Mouse (Mus musculus) liver, embryonic 14.5 days (tissue): ENCODE results near the gene Gm13539. TPM values are rescaled to one million over a fixed set of nuclear protein-coding genes. Genes with fewer than 3 reads are reported as not detected.

ENCODE experiments used
- ATAC-seq: fragments of 200-750 bp; cut with Nextera tagmentation; 2 replicates; pipeline ENCODE4 v1.8.0; 2017; ENCODE audit warnings: moderate number of reproducible peaks, mild to moderate bottlenecking, moderate library complexity; ENCODE audit not compliant: insufficient read depth
- DNase-seq, 3 experiments: peaks; one replicate each; pipeline ENCODE4 v3.0.0-alpha.2; 2012 to 2013; ENCODE audit warnings: low read depth in 3 of 3, low spot score in 3 of 3
- H3K27ac ChIP-seq: fragments of 300-500 bp; sonication (generic); 2 replicates; pipeline ENCODE4 v1.5.1; 2014; ENCODE audit warnings: moderate library complexity, mild to moderate bottlenecking, control low read depth, inconsistent platforms
- H3K27me3 ChIP-seq: fragments of 300-500 bp; sonication (generic); 2 replicates; pipeline ENCODE4 v1.6.1; 2014; ENCODE audit warnings: mild to moderate bottlenecking, low read length, moderate library complexity; ENCODE audit not compliant: control insufficient read depth, insufficient read depth
- H3K36me3 ChIP-seq: fragments of 300-500 bp; sonication (generic); replicated peaks from 2 replicates; pipeline ENCODE4 v1.6.1; 2014; ENCODE audit warnings: low read depth; ENCODE audit not compliant: control insufficient read depth, insufficient read depth
- H3K4me1 ChIP-seq, 2 experiments: fragments of 200-500 bp in 1 of 2; fragments of 300-500 bp in 1 of 2; sonication (generic) in 1 of 2; replicated peaks; 2 replicates each; pipeline ENCODE4 v1.6.1; 2012 to 2014; ENCODE audit warnings: antibody characterized with exemption in 1 of 2, inconsistent platforms in 1 of 2, low read length in 1 of 2; ENCODE audit not compliant: control insufficient read depth in 2 of 2, insufficient read depth in 2 of 2
- H3K4me2 ChIP-seq: fragments of 300-500 bp; sonication (generic); 2 replicates; pipeline ENCODE4 v1.6.1; 2014; ENCODE audit warnings: low read depth, mild to moderate bottlenecking, control low read depth, moderate library complexity
- H3K4me3 ChIP-seq, 2 experiments: fragments of 200-500 bp in 1 of 2; fragments of 300-500 bp in 1 of 2; sonication (generic) in 1 of 2; 2 replicates each; pipeline ENCODE4 v1.5.1; 2012 to 2014; ENCODE audit warnings: low read depth in 2 of 2, low read length in 2 of 2, mild to moderate bottlenecking in 2 of 2, control low read depth in 1 of 2, inconsistent platforms in 1 of 2, moderate library complexity in 1 of 2; ENCODE audit not compliant: insufficient read depth in 1 of 2
- H3K9ac ChIP-seq: fragments of 300-500 bp; sonication (generic); replicated peaks from 2 replicates; pipeline ENCODE4 v1.6.1; 2014; ENCODE audit warnings: mild to moderate bottlenecking, control low read depth, moderate library complexity
- H3K9me3 ChIP-seq: fragments of 300-500 bp; sonication (generic); 2 replicates; pipeline ENCODE4 v1.6.1; 2016; ENCODE audit warnings: low read length, mixed read lengths; ENCODE audit not compliant: control insufficient read depth
- CTCF ChIP-seq: IDR thresholded peaks from 2 replicates; pipeline ENCODE4 v1.5.1; 2016; ENCODE audit warnings: antibody characterized with exemption, low read depth, control low read depth
- EP300 ChIP-seq: IDR thresholded peaks from 2 replicates; pipeline ENCODE4 v1.6.1; 2016; ENCODE audit warnings: antibody characterized with exemption, low read depth
- WGBS: fragments of 180-500 bp; shearing (Covaris S2); extraction: QIAGEN DNeasy Blood & Tissue Kit; methylation state at CpG from one replicate; pipeline ENCODE4 v1.1.7; 2014; ENCODE audit not compliant: insufficient replicate concordance; 5-methylcytosine and 5-hydroxymethylcytosine counted together
- polyA plus RNA-seq, 2 experiments: library from polyadenylated mRNA; depleted of rRNA in 1 of 2; stranded (reverse) in 1 of 2; unstranded in 1 of 2; fragments of >200 nt; fragmentation: Nextera tagmentation in 1 of 2; extraction: Ambion mirVana in 1 of 2; gene quantifications; 2 replicates each; pipeline versions ENCODE4 v1.2.1 to v1.2.3; 2012 to 2014

The Gm13539 gene
- polyA plus RNA-seq, 2 experiments: not detected

DNA sequence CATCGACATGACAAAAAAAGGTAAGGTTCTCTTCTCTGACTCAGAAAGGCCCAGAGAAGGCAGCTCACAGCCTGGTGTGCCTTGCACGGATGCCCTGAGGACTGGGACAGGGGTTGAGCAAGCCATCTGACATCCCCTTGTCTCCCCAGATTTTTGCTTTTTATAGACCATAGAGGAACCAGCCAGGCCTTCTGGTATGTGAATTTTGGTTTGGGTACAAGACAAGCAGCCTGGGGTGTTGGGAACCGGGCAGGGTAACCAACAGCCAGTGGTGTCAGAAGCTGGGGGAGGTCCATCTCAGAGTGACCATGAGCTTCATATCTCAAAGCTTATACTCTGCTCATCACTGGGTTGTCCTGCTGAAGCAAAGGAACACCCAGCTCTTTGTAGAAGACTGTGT lies 42.7 kb downstream of the Gm13539 start:
- no peaks in the 10 kb centered on the region for H3K4me1 ChIP-seq
- DNase-seq (no peak), ATAC-seq (no peak)
- no peak overlapping the region for H3K4me2 ChIP-seq
- 52% methylated on average over 3 of the region's 3 CpGs for WGBS
- H3K9me3 ChIP-seq: no peaks in the 10 kb centered on the region
- H3K27ac ChIP-seq: no peak overlapping the region
- TF ChIP-seq CTCF (no peak), EP300 (no peak)
- H3K4me3 ChIP-seq: no peak overlapping the region
- no peaks in the 10 kb centered on the region for H3K27me3 ChIP-seq
- no peaks in the 10 kb centered on the region for H3K36me3 ChIP-seq
- H3K9ac ChIP-seq: no peak overlapping the region

DNA sequence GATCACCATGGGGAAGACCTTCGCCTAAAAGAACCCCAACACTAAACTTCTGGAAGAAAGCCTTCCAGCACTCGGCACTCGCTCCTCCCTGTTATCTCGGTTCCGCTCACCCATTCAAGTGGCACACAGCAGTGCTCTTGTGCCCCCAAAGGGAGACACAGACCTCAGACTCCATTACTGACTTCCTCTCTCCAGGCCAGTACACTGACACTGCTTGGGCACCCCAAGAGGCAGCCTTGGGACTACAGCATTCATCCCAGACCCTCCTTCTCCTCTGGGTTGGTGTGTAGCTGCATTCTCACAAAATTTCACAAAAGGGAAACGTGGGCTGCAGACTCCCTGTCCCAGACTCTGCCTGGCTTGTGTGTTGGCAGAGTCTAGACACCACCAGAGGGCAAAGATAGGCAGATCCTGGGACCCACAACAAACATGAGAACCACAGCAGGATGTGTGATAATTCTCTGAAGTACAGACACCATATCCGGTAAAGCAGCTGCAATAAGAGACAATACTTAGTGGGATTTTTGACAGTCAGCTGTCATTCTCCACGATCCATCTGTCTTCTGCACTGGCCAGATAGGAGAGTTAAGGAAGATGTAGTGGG lies 46.4 kb downstream of the Gm13539 start:
- DNase-seq: no peak
- 42% methylated on average over 8 of the region's 8 CpGs for WGBS

DNA sequence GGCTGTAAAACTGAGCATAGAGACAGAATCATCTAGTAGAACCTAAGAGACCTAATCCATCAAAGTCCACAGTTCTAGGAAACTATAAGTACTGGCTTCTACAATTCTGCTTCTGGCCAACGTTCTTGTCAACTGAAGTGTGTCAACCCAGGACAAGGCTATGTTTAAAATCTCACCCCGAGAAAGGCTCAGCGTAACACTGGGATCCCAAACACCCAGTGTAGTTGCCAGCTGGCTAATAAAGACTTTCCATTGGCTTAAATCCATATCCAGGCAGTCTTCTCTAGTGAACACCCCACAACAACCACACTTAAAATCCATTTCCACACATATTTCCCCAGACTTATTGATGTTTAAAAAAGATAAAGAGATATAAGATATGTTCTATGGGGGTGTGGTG lies 48.7 kb downstream of the Gm13539 start:
- 76% methylated on average over 3 of the region's 3 CpGs for WGBS
- Histone ChIP-seq H3K27ac (no peak overlapping the region), H3K4me2 (no peak overlapping the region), H3K9ac (no peak overlapping the region), H3K9me3 (no peaks in the 10 kb centered on the region), H3K27me3 (no peaks in the 10 kb centered on the region), H3K36me3 (no peaks in the 10 kb centered on the region), H3K4me1 (no peaks in the 10 kb centered on the region), H3K4me3 (no peak overlapping the region)
- no peak for ATAC-seq
- no peak for DNase-seq
- TF ChIP-seq EP300 (no peak), CTCF (no peak)

More for the DNA sequence above, 46.4 kb downstream of the Gm13539 start:
- no peak for ATAC-seq
- H3K9ac ChIP-seq: no peak overlapping the region
- H3K9me3 ChIP-seq: no peaks in the 10 kb centered on the region
- H3K27ac ChIP-seq: no peak overlapping the region
- no peaks in the 10 kb centered on the region for H3K4me1 ChIP-seq
- TF ChIP-seq CTCF (no peak), EP300 (no peak)
- H3K36me3 ChIP-seq: no peaks in the 10 kb centered on the region
- no peaks in the 10 kb centered on the region for H3K27me3 ChIP-seq
- no peak overlapping the region for H3K4me2 ChIP-seq
- H3K4me3 ChIP-seq: no peak overlapping the region

DNA sequence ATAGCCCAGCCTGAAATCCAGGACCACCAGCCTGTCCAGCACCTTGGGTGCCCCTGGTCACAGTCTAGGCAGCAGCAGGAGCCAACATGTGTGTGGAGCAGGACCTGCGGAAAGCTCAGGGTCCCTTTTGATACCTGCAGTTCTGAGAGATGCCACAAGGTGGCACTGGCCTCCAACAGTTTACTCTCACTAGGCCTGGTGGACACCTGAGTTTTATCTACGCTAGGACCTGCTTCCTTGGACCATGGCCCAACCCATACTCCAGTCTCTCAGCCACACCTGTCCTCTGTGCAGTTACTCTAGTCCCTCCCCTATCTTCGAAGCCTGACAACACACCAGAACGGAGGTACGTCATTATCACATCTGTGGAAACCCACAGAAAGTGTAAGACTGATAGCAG lies 54.2 kb downstream of the Gm13539 start:
- Histone ChIP-seq H3K36me3 (no peaks in the 10 kb centered on the region), H3K9me3 (no peaks in the 10 kb centered on the region), H3K9ac (no peak overlapping the region), H3K4me1 (no peaks in the 10 kb centered on the region), H3K27me3 (no peaks in the 10 kb centered on the region), H3K4me3 (no peak overlapping the region), H3K4me2 (no peak overlapping the region), H3K27ac (no peak overlapping the region)
- DNase-seq: peak; percentile 13 to 32 (median 14)
- ATAC-seq: no peak
- WGBS: 31% methylated on average over 5 of the region's 5 CpGs
- no peak for TF ChIP-seq EP300
- peak; percentile 94 for TF ChIP-seq CTCF

Other genes with a start within 250 kb of the Gm13539 start
- 5.2 and 5.9 TPM in 2 replicates for gene Traf2, start 235.3 kb upstream of the Gm13539 start, polyA plus RNA-seq (2012; rRNA removed)
- gene Traf2, start 235.3 kb upstream of the Gm13539 start, polyA plus RNA-seq (2014; fragmentation: Nextera tagmentation; extraction: Ambion mirVana): 12.3 and 14.4 TPM in 2 replicates
- 86.5 and 104 TPM in 2 replicates for gene Edf1, start 224.4 kb upstream of the Gm13539 start, polyA plus RNA-seq (2012; rRNA removed)
- gene Edf1, start 224.4 kb upstream of the Gm13539 start, polyA plus RNA-seq (2014; fragmentation: Nextera tagmentation; extraction: Ambion mirVana): 192 and 203 TPM in 2 replicates
- 1.6 and 9.7 TPM in 2 replicates for gene Mamdc4, start 207.4 kb upstream of the Gm13539 start, polyA plus RNA-seq (2012; rRNA removed)
- gene Mamdc4, start 207.4 kb upstream of the Gm13539 start, polyA plus RNA-seq (2014; fragmentation: Nextera tagmentation; extraction: Ambion mirVana): 0.18 and 0.25 TPM in 2 replicates
- gene Phpt1, start 207.0 kb upstream of the Gm13539 start, polyA plus RNA-seq (2012; rRNA removed): 29.5 and 31.4 TPM in 2 replicates
- gene Phpt1, start 207.0 kb upstream of the Gm13539 start, polyA plus RNA-seq (2014; fragmentation: Nextera tagmentation; extraction: Ambion mirVana): 44.9 and 46.5 TPM in 2 replicates
- 0.07 and 0.11 TPM in 2 replicates for gene Ajm1, start 200.5 kb upstream of the Gm13539 start, polyA plus RNA-seq (2012; rRNA removed)
- not detected in 2 replicates for gene Ajm1, start 200.5 kb upstream of the Gm13539 start, polyA plus RNA-seq (2014; fragmentation: Nextera tagmentation; extraction: Ambion mirVana)
- 19.0 and 21.5 TPM in 2 replicates for gene Rabl6, start 173.7 kb upstream of the Gm13539 start, polyA plus RNA-seq (2012; rRNA removed)
- 18.6 and 19.7 TPM in 2 replicates for gene Rabl6, start 173.7 kb upstream of the Gm13539 start, polyA plus RNA-seq (2014; fragmentation: Nextera tagmentation; extraction: Ambion mirVana)
- gene Ccdc183, start 164.6 kb upstream of the Gm13539 start, polyA plus RNA-seq (2012; rRNA removed): not detected in 2 replicates
- gene Ccdc183, start 164.6 kb upstream of the Gm13539 start, polyA plus RNA-seq (2014; fragmentation: Nextera tagmentation; extraction: Ambion mirVana): 0.08 TPM in 1 of 2 replicates, not detected in the other
- 5.9 and 9.8 TPM in 2 replicates for gene Tmem141, start 160.3 kb upstream of the Gm13539 start, polyA plus RNA-seq (2012; rRNA removed)
- gene Tmem141, start 160.3 kb upstream of the Gm13539 start, polyA plus RNA-seq (2014; fragmentation: Nextera tagmentation; extraction: Ambion mirVana): 9.3 and 9.4 TPM in 2 replicates
- 23.4 and 27.6 TPM in 2 replicates for gene Fcna, start 154.2 kb upstream of the Gm13539 start, polyA plus RNA-seq (2012; rRNA removed)
- gene Fcna, start 154.2 kb upstream of the Gm13539 start, polyA plus RNA-seq (2014; fragmentation: Nextera tagmentation; extraction: Ambion mirVana): 41.5 and 47.1 TPM in 2 replicates
- gene Lcn8, start 129.1 kb upstream of the Gm13539 start, polyA plus RNA-seq (2012; rRNA removed): not detected in 2 replicates
- not detected in 2 replicates for gene Lcn8, start 129.1 kb upstream of the Gm13539 start, polyA plus RNA-seq (2014; fragmentation: Nextera tagmentation; extraction: Ambion mirVana)
- not detected in 2 replicates for gene Lcn5, start 124.3 kb upstream of the Gm13539 start, polyA plus RNA-seq (2012; rRNA removed)
- not detected in 2 replicates for gene Lcn5, start 124.3 kb upstream of the Gm13539 start, polyA plus RNA-seq (2014; fragmentation: Nextera tagmentation; extraction: Ambion mirVana)
- gene Lcn6, start 105.5 kb upstream of the Gm13539 start, polyA plus RNA-seq (2012; rRNA removed): not detected in 2 replicates
- not detected in 2 replicates for gene Lcn6, start 105.5 kb upstream of the Gm13539 start, polyA plus RNA-seq (2014; fragmentation: Nextera tagmentation; extraction: Ambion mirVana)
- gene Lcn10, start 99.5 kb upstream of the Gm13539 start, polyA plus RNA-seq (2012; rRNA removed): not detected in 2 replicates
- not detected in 2 replicates for gene Lcn10, start 99.5 kb upstream of the Gm13539 start, polyA plus RNA-seq (2014; fragmentation: Nextera tagmentation; extraction: Ambion mirVana)
- gene Obp2a, start 82.2 kb upstream of the Gm13539 start, polyA plus RNA-seq (2012; rRNA removed): not detected in 2 replicates
- gene Obp2a, start 82.2 kb upstream of the Gm13539 start, polyA plus RNA-seq (2014; fragmentation: Nextera tagmentation; extraction: Ambion mirVana): not detected in 2 replicates
- gene Bmyc, start 75.5 kb upstream of the Gm13539 start, polyA plus RNA-seq (2012; rRNA removed): 3.9 and 5.9 TPM in 2 replicates
- 7.3 and 7.4 TPM in 2 replicates for gene Bmyc, start 75.5 kb upstream of the Gm13539 start, polyA plus RNA-seq (2014; fragmentation: Nextera tagmentation; extraction: Ambion mirVana)
- gene Obp2b, start 45.2 kb upstream of the Gm13539 start, polyA plus RNA-seq (2012; rRNA removed): not detected in 2 replicates
- not detected in 2 replicates for gene Obp2b, start 45.2 kb upstream of the Gm13539 start, polyA plus RNA-seq (2014; fragmentation: Nextera tagmentation; extraction: Ambion mirVana)
- not detected in 2 replicates for gene Lcn3, start 16.7 kb upstream of the Gm13539 start, polyA plus RNA-seq (2012; rRNA removed)
- gene Lcn3, start 16.7 kb upstream of the Gm13539 start, polyA plus RNA-seq (2014; fragmentation: Nextera tagmentation; extraction: Ambion mirVana): not detected in 2 replicates
- gene Lcn11, start 5.2 kb upstream of the Gm13539 start, polyA plus RNA-seq (2012; rRNA removed): not detected in 2 replicates
- not detected in 2 replicates for gene Lcn11, start 5.2 kb upstream of the Gm13539 start, polyA plus RNA-seq (2014; fragmentation: Nextera tagmentation; extraction: Ambion mirVana)
- not detected in 2 replicates for gene Glt6d1, start 33.6 kb downstream of the Gm13539 start, polyA plus RNA-seq (2012; rRNA removed)
- not detected in 2 replicates for gene Glt6d1, start 33.6 kb downstream of the Gm13539 start, polyA plus RNA-seq (2014; fragmentation: Nextera tagmentation; extraction: Ambion mirVana)
- not detected in 2 replicates for gene Lcn9, start 40.9 kb downstream of the Gm13539 start, polyA plus RNA-seq (2012; rRNA removed)
- gene Lcn9, start 40.9 kb downstream of the Gm13539 start, polyA plus RNA-seq (2014; fragmentation: Nextera tagmentation; extraction: Ambion mirVana): not detected in 2 replicates
- not detected in 2 replicates for gene Sohlh1, start 65.0 kb downstream of the Gm13539 start, polyA plus RNA-seq (2012; rRNA removed)
- not detected in 2 replicates for gene Sohlh1, start 65.0 kb downstream of the Gm13539 start, polyA plus RNA-seq (2014; fragmentation: Nextera tagmentation; extraction: Ambion mirVana)
- gene Kcnt1, start 81.5 kb downstream of the Gm13539 start, polyA plus RNA-seq (2012; rRNA removed): 0.08 and 0.09 TPM in 2 replicates
- gene Kcnt1, start 81.5 kb downstream of the Gm13539 start, polyA plus RNA-seq (2014; fragmentation: Nextera tagmentation; extraction: Ambion mirVana): not detected in 2 replicates
- gene Camsap1, start 201.0 kb downstream of the Gm13539 start, polyA plus RNA-seq (2012; rRNA removed): 2.3 and 2.8 TPM in 2 replicates
- gene Camsap1, start 201.0 kb downstream of the Gm13539 start, polyA plus RNA-seq (2014; fragmentation: Nextera tagmentation; extraction: Ambion mirVana): 4.7 and 6.6 TPM in 2 replicates
- gene Ubac1, start 239.5 kb downstream of the Gm13539 start, polyA plus RNA-seq (2012; rRNA removed): 259 and 320 TPM in 2 replicates
- gene Ubac1, start 239.5 kb downstream of the Gm13539 start, polyA plus RNA-seq (2014; fragmentation: Nextera tagmentation; extraction: Ambion mirVana): 504 and 526 TPM in 2 replicates